Mouse (Mus musculus) hindbrain, embryonic 14.5 days (tissue): ENCODE measurements around the gene Acta1. TPM values are rescaled to one million over a fixed set of nuclear protein-coding genes. Genes with fewer than 3 reads are reported as not detected.

Experiments
- ATAC-seq: fragments of 200-750 bp; cut with Nextera tagmentation; 2 replicates; pipeline ENCODE4 v1.8.0; 2017; ENCODE audit warnings: moderate number of reproducible peaks, mild to moderate bottlenecking, moderate TSS enrichment, moderate library complexity; ENCODE audit not compliant: low FRiP score
- DNase-seq: peaks from one replicate; pipeline ENCODE4 v3.0.0-alpha.2; 2015; ENCODE audit warnings: low spot score
- H3K27ac ChIP-seq: fragments of 300-500 bp; sonication (generic); 2 replicates; pipeline ENCODE4 v1.5.1; 2014; ENCODE audit warnings: mild to moderate bottlenecking, moderate library complexity
- H3K27me3 ChIP-seq: fragments of 300-500 bp; sonication (generic); 2 replicates; pipeline ENCODE4 v1.6.1; 2014; ENCODE audit warnings: mild to moderate bottlenecking, low read length, mixed read lengths; ENCODE audit not compliant: control insufficient read depth, insufficient read depth
- H3K36me3 ChIP-seq: fragments of 300-500 bp; sonication (generic); replicated peaks from 2 replicates; pipeline ENCODE4 v1.6.1; 2014; ENCODE audit not compliant: control insufficient read depth, insufficient read depth
- H3K4me1 ChIP-seq: fragments of 300-500 bp; sonication (generic); replicated peaks from 2 replicates; pipeline ENCODE4 v1.6.1; 2014; ENCODE audit warnings: antibody characterized with exemption, low read length, mixed read lengths; ENCODE audit not compliant: control insufficient read depth, insufficient read depth
- H3K4me2 ChIP-seq: fragments of 300-500 bp; sonication (generic); replicated peaks from 2 replicates; pipeline ENCODE4 v1.6.1; 2014; ENCODE audit warnings: mild to moderate bottlenecking, moderate library complexity
- H3K4me3 ChIP-seq: fragments of 300-500 bp; sonication (generic); replicated peaks from 2 replicates; pipeline ENCODE4 v1.5.1; 2014; ENCODE audit warnings: mild to moderate bottlenecking, low read length
- H3K9ac ChIP-seq: fragments of 300-500 bp; sonication (generic); 2 replicates; pipeline ENCODE4 v1.6.1; 2014
- H3K9me3 ChIP-seq: fragments of 300-500 bp; sonication (generic); 2 replicates; pipeline ENCODE4 v1.6.1; 2016; ENCODE audit warnings: low read length; ENCODE audit not compliant: control insufficient read depth
- WGBS: fragments of 180-500 bp; shearing (Covaris S2); extraction: QIAGEN DNeasy Blood & Tissue Kit; methylation state at CpG from one replicate; pipeline ENCODE4 v1.1.7; 2014; 5-methylcytosine and 5-hydroxymethylcytosine counted together
- polyA plus RNA-seq: library from polyadenylated mRNA; unstranded; fragments of >200 nt; fragmentation: Nextera tagmentation; extraction: Ambion mirVana; gene quantifications from 2 replicates; pipeline ENCODE4 v1.2.1, GENCODE M21; 2014

The Acta1 gene
- polyA plus RNA-seq, 1 experiment from 2014 or later, result 6.6 TPM

DNA sequence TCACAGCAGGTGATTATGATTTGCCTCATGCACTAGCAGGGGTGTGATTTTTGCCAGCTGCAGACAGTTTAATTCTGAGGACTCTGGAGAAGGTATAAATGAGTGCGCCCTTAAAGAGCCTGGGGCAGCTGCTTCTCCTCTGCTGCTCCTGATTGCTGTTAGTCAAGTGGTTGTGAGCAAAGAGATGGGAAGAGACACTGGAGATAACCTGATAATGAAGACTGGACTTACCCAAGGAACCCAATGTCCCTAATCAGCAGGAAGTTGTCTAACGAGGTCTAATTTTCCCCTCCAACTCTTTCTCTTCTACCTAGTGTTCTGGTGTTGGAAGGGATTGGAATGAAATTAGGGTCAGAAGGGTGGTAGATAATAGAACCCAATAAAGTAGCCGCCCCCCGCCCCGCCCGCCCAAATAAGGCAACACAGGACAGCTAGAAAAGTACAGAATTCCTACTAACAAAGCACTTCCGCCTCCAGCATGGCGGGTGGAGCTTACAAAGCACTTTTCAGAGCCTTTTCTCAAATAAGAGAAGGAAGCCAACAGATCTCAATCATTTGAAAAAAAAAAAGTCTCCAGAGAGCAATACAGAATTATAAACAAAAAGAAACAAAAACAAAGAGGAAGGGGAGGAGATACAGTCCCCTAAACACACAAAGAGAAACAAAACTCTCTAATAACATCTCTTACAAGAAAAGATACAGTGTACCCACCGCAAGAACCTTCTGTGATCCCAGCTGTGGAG lies 39.6 kb downstream of the Acta1 start:
- Histone ChIP-seq H3K4me3 (no peak overlapping the region), H3K27me3 (no peaks in the 10 kb centered on the region), H3K27ac (no peak overlapping the region), H3K36me3 (no peaks in the 10 kb centered on the region), H3K4me1 (peaks cover 10% of the 10 kb centered on the region), H3K9ac (no peak overlapping the region), H3K9me3 (no peaks in the 10 kb centered on the region), H3K4me2 (no peak overlapping the region)
- 91% methylated on average over 9 of the region's 9 CpGs for WGBS
- no peak for DNase-seq
- no peak for ATAC-seq

DNA sequence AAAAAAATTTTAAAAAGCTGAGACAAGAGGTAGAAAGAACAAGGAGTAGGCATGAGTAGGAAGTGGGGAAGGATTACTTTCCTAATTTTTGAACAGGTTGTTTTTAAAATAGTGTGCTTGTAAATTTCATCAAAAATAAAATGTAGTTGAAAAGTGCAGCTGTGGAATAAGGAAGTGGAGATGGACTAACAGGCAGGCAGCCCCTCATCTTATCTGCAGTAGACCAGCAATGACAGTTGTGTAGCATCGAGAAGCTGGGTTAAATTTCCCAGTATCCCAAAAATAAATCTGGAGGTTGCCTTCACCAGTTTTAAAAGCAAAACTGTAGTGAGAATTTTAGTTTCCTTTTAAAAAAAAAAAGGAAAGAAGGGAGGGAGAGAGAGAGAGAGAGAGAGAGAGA lies 40.3 kb downstream of the Acta1 start:
- H3K27ac ChIP-seq, result no peak overlapping the region
- ATAC-seq, result no peak
- no peaks in the 10 kb centered on the region for H3K9me3 ChIP-seq
- peaks cover 10% of the 10 kb centered on the region for H3K4me1 ChIP-seq
- no peak overlapping the region for H3K4me2 ChIP-seq
- no peaks in the 10 kb centered on the region for H3K36me3 ChIP-seq
- H3K9ac ChIP-seq, result no peak overlapping the region
- 97% methylated on average over 1 of the region's 1 CpGs for WGBS
- no peak for DNase-seq
- no peaks in the 10 kb centered on the region for H3K27me3 ChIP-seq
- H3K4me3 ChIP-seq, result no peak overlapping the region

GRCm38 (mm10) chr8:123851590-123851989 lies 43.0 kb downstream of the Acta1 start:
- no peak overlapping the region for H3K27ac ChIP-seq
- ATAC-seq (no peak), DNase-seq (no peak)
- H3K27me3 ChIP-seq, result no peaks in the 10 kb centered on the region
- no peak overlapping the region for H3K4me2 ChIP-seq
- WGBS, result 65% methylated on average over 5 of the region's 5 CpGs
- H3K4me3 ChIP-seq, result no peak overlapping the region
- no peak overlapping the region for H3K9ac ChIP-seq
- no peaks in the 10 kb centered on the region for H3K36me3 ChIP-seq
- H3K4me1 ChIP-seq, result no peaks in the 10 kb centered on the region
- H3K9me3 ChIP-seq, result no peaks in the 10 kb centered on the region

DNA sequence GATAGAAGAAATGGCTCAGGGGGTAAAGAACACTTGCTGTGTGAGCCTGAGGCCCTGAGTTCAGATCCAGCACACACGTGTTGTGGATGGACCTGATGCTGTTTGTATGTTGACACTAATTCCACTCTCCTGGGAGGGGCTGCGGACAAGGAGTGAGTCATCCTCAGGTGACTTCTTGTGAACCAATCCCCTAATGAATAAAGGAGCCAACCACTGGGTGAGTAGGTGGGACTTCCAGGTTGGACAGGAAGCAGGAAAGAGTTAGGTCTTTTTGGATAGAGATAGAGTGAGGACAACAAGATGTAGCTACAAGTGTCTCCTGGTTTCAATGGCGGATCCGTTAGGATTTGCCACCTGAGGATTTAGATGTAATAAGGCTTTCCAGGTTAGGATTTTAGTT lies 45.2 kb downstream of the Acta1 start:
- Histone ChIP-seq H3K27ac (no peak overlapping the region), H3K4me3 (no peak overlapping the region)
- 89% methylated on average over 4 of the region's 4 CpGs for WGBS

DNA sequence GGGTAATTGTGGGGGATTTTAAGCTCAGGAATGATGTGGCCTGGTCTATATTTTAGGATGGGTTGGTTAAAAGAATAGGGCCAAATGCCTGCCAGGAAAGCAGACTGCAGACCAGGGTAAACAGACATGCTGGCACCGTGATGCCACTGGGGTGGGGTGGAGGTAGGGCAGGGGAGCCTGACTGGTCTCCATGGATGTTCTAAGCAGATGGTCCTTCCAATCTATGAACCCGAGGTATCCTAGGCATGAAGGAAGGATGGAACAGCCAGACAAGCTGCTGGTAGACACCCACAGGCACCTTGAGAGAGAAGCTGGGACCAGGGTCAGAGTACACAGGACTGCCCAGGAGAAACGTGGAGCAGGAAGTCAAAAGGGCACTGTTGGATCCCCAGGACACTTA lies 47.0 kb downstream of the Acta1 start:
- H3K9me3 ChIP-seq, result no peaks in the 10 kb centered on the region
- H3K4me1 ChIP-seq, result no peaks in the 10 kb centered on the region
- H3K36me3 ChIP-seq, result no peaks in the 10 kb centered on the region
- no peak overlapping the region for H3K27ac ChIP-seq
- DNase-seq (no peak), ATAC-seq (no peak)
- H3K9ac ChIP-seq, result no peak overlapping the region
- H3K4me2 ChIP-seq, result no peak overlapping the region
- no peaks in the 10 kb centered on the region for H3K27me3 ChIP-seq
- H3K4me3 ChIP-seq, result no peak overlapping the region
- 75% methylated on average over 3 of the region's 3 CpGs for WGBS

More for the DNA sequence above, 45.2 kb downstream of the Acta1 start:
- H3K4me2 ChIP-seq, result no peak overlapping the region
- DNase-seq (no peak), ATAC-seq (no peak)
- H3K4me1 ChIP-seq, result no peaks in the 10 kb centered on the region
- no peak overlapping the region for H3K9ac ChIP-seq
- no peaks in the 10 kb centered on the region for H3K36me3 ChIP-seq
- no peaks in the 10 kb centered on the region for H3K27me3 ChIP-seq
- no peaks in the 10 kb centered on the region for H3K9me3 ChIP-seq

DNA sequence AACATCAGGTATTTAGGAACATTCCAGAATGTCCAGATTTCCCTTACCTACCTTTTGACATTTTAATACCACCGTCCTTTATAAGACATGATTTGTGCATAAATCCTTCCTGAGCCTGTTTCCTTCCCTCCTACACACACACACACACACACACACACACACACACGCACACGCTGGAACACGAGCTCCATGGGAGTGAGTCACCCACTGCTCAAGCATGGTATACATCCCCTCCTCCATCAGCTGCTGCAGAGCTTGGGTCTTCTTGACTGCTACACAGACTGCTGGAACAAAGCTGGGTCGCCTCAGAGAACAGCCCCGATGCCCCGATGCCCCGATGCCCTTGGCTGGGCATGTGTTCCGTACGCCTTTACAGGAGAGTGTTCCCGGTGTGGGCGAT lies 48.0 kb downstream of the Acta1 start:
- H3K36me3 ChIP-seq, result no peaks in the 10 kb centered on the region
- H3K9ac ChIP-seq, result no peak overlapping the region
- no peaks in the 10 kb centered on the region for H3K9me3 ChIP-seq
- no peak for DNase-seq
- no peak overlapping the region for H3K4me3 ChIP-seq
- no peaks in the 10 kb centered on the region for H3K27me3 ChIP-seq
- WGBS, result 93% methylated on average over 12 of the region's 12 CpGs
- H3K4me1 ChIP-seq, result no peaks in the 10 kb centered on the region
- ATAC-seq, result no peak
- no peak overlapping the region for H3K27ac ChIP-seq
- H3K4me2 ChIP-seq, result no peak overlapping the region

- no peak for ATAC-seq
- Histone ChIP-seq H3K9ac (no peak overlapping the region), H3K4me1 (no peaks in the 10 kb centered on the region), H3K27ac (no peak overlapping the region), H3K27me3 (no peaks in the 10 kb centered on the region), H3K9me3 (no peaks in the 10 kb centered on the region), H3K4me2 (no peak overlapping the region), H3K36me3 (no peaks in the 10 kb centered on the region), H3K4me3 (no peak overlapping the region)
- WGBS, result 93% methylated on average over 10 of the region's 10 CpGs
- no peak for DNase-seq
Measured at GRCm38 (mm10) chr8:123845991-123846390, 48.6 kb downstream of the Acta1 start.

DNA sequence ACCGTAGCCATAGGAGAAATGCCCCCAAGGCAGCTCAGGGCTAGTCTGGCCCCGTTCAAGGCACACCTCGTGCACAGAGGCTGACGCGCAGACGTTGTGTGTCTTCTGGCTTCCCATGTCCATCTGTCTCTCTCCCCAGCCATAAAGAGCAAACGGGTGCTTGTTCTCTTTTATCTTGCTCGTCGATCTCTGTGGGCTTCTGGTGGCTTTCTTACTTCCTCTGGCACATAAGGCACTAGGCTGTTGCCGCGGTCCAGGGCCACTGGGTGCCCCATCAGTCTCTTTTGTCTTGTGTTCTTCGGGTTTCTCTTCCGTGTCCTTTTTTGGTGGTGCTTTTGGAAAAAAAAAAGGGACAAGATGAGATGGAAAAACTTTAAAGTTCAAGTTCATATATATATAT lies 49.4 kb downstream of the Acta1 start:
- no peak overlapping the region for H3K27ac ChIP-seq
- no peaks in the 10 kb centered on the region for H3K4me1 ChIP-seq
- 91% methylated on average over 13 of the region's 13 CpGs for WGBS
- H3K9me3 ChIP-seq, result no peaks in the 10 kb centered on the region
- H3K27me3 ChIP-seq, result no peaks in the 10 kb centered on the region
- H3K36me3 ChIP-seq, result no peaks in the 10 kb centered on the region
- ATAC-seq, result no peak
- no peak for DNase-seq
- no peak overlapping the region for H3K9ac ChIP-seq
- no peak overlapping the region for H3K4me3 ChIP-seq
- no peak overlapping the region for H3K4me2 ChIP-seq

DNA sequence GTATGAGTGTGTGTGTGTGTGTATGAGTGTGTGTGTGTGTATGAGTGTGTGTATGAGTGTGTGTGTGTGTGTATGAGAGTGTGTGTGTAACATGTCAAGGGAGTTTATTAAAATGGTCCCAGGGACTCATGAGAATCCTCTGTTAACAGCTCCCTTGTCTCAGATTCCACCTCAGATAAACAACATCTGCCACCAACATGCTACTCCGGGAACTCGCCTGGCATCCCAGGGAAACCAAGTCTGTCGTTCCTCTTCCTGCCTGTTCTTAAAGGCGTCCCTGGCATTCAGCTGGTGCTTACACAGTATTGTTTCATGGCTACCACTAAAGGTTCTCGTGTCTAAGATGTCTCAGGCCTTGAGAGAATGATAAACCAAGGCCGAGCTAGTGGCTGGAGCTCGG lies 50.2 kb downstream of the Acta1 start:
- 82% methylated on average over 7 of the region's 7 CpGs for WGBS
- Histone ChIP-seq H3K4me3 (no peak overlapping the region), H3K36me3 (peaks cover 3% of the 10 kb centered on the region), H3K27ac (no peak overlapping the region), H3K4me1 (no peaks in the 10 kb centered on the region), H3K27me3 (no peaks in the 10 kb centered on the region), H3K9me3 (no peaks in the 10 kb centered on the region), H3K9ac (no peak overlapping the region), H3K4me2 (no peak overlapping the region)
- ATAC-seq, result no peak
- no peak for DNase-seq

DNA sequence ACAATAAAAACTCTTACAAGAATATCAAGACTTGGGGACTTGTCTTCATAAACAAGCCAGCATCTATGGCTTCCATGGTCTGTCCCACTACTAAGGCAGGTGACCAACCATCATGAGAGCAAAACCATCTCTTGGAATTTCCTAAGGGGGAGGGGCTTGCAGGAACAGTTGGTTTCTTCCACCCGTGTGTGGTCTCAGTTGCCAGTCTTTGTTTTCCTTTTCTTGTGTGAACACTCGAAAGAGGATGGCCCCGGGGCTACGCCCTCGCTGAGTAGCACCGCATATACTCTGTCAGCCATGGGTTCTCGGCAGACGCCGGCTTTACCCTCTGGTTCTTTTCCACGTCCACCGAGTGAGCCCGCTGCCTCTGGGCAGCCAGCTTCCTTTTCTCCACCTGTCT lies 52.5 kb downstream of the Acta1 start:
- Histone ChIP-seq H3K4me2 (no peak overlapping the region), H3K27me3 (no peaks in the 10 kb centered on the region), H3K4me1 (no peaks in the 10 kb centered on the region), H3K9me3 (no peaks in the 10 kb centered on the region), H3K27ac (no peak overlapping the region), H3K9ac (no peak overlapping the region), H3K4me3 (no peak overlapping the region), H3K36me3 (peaks cover 11% of the 10 kb centered on the region)
- ATAC-seq, result no peak
- DNase-seq, result no peak
- 91% methylated on average over 12 of the region's 12 CpGs for WGBS
